Mouse (Mus musculus): Measurements from ENCODE around the gene Thsd4.

Thsd4 gene

DNA sequence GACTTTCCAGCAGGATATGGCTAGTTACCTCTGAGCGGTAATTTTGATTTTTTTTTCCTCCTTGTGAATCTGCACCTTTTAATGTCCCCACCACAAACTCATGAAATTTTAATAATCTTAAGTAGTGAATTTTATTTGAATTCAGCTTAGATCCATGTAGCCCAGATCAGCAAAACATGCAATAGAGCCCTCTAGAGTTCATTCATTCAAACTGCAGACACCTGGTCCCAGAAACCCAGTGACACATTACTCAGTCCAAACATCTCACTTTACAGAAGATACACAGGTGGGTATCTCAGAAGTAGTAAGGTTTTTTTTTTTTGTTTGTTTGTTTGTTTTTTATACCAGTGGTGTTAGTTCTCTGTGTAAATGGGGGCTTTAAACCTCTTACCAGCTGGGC is 368.9 kb downstream of the Thsd4 start:
- peak; percentile 9 for DNase-seq (ENCODE audit: low read depth, low spot score)

DNA sequence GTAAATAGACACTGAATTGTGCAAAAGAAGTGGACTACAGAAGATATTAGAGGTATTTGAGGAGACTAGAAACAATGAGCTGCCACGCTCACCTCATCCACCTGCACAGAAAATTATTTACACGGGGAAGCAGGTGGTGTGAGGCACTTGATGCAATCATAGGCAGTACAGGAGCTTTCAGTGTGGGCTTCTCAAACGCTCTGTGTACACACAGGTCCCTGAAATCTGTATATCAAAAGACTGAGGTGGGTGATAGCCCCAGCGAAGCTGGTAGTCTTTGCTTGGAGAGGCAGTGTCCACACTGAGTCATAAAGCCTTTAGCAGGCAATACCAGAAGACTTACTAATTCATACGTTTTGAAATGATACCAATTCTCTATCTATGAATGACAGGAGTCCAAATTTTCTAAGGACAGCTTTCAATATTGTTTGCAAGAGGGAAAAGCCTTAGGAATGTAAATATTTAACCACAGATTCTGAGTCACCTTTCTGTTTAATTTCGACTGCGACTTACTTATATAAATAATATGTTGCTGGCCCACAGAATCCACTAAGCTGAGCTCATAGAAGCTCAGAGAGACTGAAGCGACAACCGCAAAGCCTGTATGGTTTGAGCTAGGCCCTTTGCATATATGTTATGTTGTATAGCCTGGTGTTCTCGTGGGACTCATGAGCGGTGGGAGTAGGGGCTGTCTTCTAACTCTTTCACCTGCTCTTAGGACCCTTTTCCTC is 369.8 kb downstream of the Thsd4 start:
- DNase-seq (ENCODE audit: low read depth, low spot score), result no peak

DNA sequence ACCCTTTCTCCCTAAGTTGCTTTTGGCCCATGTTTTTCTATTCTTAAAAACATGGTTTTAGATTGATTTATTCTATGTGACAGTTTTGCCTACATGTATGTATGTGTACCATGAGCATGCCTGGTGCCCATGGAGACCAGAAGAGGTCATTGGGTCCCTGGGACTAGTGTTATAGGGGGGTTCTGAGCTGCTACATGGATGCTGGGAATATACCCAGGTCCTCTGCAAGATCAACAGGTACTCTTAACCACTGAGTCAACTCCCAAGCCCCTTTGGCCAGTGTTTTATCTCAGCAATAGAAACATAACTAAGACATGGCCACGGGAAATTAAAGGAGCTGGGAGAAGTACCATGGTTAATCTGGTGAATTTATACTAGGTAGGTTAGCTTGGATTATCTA is 371.3 kb downstream of the Thsd4 start:
- DNase-seq (ENCODE audit: low read depth, low spot score), result no peak

DNA sequence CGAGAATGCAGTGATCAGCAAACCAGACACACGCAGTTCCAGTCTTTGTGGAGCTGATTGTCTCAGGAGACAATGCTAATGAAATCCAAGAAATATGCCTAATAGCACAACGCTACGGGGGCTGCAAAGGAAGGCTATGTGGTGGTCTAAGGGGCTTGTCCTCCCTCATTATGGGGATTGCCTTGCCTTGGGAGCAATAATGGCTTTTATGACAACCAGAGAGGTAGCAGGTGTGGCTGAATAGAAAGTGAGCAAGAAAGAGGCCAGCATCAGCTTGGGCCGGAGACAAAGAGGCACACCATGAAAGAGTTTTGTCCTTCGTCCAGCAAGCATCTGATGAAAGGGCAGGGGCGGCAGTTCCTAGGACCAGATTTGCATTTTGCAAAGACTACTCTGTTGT is 372.9 kb downstream of the Thsd4 start:
- no peak for DNase-seq (ENCODE audit: low read depth, low spot score)

DNA sequence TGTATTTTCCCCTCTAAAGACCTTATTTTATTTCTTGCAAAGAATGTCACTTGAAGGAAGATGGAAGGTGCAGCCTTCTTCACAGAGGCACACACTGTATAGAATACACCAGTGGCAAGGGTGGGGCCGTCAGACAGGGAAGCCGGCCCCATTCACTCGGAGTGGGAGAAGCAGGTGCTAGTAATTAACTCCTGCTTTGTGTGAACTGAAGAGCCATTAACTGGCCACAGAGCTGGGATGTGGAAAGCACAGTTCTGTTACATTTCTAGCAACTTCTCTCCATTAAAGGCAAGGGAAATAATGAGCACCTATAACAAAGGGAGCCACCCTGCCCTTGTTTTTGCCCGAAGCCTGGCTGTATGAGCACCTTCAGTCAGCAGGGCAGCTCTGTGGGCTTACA is 374.4 kb downstream of the Thsd4 start:
- DNase-seq (ENCODE audit: low read depth, low spot score), result no peak

DNA sequence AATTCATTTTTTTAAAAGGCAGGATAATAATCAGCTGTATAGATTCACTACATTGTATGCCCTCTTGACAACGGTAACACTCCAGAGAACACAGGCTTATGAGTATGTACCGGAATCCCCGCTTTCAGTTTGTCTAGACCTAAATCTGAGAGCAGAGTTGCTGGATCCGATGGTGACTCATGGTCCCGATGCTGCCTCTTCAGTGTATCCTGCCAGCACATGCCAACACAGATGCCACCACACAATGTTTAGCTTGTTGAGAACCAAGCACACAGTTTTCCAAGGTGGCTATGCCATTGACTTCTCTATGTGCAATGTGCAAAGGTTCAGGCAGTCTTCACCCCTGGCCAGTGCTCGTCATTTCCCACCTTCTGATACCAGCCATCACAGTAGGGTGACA is 378.0 kb downstream of the Thsd4 start:
- no peak for DNase-seq (ENCODE audit: low read depth, low spot score)

DNA sequence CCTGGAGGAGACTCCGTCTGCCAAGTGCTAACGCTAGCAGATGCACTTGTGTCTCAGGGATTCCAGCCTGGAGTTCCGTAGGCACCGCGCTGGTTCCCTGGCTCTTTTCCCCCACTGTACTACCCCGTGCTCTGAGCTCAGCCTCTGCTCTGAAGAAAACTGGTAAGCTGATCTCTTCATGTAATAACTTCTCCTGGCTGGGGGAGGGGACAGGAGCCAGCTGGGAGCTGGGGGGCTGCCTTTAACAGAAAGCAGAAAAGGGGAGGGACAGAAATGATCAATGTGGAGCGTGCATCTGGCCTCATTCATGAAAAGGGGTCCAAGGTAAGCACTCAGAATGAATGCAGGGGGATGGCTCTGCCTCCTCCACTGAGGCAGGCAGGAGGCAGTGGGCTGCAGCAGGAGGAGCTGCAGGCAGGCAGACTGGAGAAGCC is 380.7 kb downstream of the Thsd4 start:
- no peak for DNase-seq (ENCODE audit: low read depth, low spot score)

DNA sequence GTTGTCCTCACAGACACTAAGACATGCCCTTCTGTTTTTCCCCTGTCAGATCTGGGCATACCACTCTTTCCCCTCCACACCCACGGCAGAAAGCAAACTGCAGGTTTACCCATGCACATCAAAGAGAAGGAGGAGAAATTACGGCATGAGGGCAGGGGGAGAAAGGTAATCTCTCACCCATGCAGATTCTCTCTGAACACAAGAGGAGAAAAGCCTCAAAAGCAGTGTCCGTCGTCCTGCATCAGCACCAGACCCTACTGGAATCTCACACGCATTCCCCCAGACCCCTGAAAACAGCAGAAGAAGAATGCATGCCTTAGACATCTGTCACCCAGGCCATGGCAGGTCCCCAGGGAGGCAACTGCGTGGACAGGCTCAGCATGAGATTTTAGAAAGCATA is 381.4 kb downstream of the Thsd4 start:
- DNase-seq (ENCODE audit: low read depth, low spot score), result no peak

DNA sequence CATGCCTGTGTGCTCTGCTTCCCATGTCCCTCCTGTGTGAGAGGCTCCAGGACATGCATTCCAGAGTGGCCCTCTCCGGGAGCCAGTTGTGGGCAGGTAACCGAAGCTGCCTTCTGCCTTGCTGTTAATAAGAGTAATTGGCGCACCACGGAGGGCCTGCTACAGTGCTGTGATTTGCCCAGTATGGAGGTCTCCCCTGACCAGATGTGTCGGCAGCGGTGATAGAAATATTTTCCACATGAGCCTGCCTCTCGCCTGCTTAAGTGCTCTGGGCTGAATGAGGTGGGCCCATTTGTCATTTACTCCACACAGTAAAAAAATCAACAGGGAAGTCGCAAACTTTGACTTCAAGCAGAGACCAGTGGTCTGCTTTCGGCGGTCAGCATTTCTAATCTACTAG is 382.4 kb downstream of the Thsd4 start:
- no peak for DNase-seq (ENCODE audit: low read depth, low spot score)

DNA sequence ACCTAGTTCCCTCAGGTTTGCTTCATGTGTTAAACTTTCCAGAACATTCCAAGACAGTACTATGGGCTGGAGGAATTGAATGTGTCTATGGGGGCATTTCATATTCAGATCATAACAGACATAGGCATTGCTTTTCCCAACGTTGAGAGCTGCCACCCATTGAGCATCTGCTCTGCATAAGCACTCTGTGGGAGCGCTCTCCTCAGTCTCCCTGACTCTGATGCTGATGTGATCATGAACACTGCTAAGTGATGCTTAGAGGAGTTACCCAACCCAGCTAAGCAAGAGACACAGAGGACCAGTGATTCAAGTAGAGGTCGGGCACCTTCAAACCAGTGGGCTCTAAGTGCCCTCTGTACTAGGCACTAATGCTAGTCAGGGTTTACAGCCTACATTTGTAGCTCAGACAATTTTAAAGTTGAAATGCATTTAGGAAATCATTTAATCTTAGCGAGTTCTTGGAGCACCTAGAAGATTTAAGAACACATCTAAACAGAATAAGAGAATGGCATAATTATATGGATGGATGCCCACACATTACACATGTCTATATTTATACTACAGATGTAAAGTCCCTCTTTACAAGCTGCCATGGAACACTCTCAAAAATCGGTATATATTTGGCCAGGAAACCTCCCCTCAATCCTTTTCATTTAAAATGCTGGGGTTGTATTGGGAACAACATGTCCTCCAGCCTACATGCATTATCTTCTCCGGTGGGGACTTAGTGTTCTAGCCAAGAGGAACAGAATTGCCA is 392.4 kb downstream of the Thsd4 start:
- DNase-seq (ENCODE audit: low read depth, low spot score), result no peak

DNA sequence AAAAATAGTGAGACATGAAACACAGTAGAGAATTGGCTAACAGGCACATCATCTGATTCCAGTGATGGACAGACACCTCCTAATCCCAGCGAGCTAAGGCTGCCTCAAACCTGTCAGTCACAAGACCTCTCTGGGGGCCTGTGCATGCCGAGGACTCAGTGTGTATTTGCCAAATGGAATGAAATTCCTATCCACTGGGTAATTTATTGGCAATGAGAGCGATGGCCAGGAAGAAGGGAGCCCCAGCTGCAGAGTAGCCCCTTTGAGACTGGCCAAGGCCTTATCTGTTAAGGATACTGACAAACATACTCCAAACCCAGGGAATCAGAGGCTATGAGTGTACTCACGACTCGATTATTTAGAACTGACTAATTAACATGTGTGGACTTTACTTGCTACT is 394.9 kb downstream of the Thsd4 start:
- DNase-seq (ENCODE audit: low read depth, low spot score), result no peak

DNA sequence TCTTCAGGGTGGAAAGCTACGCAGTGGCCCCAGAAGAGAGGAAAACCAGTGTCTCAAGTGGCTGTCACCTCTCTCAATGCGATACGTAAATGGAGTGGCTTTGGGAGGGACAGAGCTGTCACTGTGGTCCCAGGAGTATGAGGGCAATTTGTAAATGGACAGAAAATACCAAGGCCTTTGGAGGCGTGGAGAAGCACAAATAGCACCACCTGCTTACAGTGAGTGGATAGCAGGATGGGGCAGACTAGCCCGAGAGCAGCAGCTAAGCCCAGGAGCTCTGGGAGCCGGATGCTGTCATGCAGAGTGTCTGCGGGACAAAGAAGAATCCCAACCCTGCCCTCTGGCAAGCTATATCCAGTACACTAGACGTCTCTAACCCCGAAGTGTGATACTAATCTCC is 397.7 kb downstream of the Thsd4 start:
- DNase-seq (ENCODE audit: low read depth, low spot score), result no peak

DNA sequence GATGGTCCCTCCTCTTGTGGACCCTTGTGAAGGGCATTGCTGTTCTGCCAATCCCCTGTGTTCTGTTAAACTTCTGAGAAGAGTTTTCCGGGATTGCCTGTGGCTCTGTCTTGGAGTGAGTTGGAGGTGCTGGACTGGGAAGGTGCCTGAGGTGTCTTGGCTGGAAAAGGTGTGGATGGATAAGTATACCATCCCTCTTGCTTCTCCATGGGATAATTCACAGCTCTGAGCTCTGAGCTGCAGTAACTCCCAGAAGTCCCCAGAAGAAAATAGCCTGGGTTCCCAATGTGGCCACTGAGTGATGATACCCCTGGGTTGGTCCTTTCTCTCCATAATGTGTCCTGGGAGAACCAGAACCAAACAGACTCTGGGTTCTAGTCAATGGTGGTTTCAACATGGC is 398.8 kb downstream of the Thsd4 start:
- DNase-seq (ENCODE audit: low read depth, low spot score), result no peak

DNA sequence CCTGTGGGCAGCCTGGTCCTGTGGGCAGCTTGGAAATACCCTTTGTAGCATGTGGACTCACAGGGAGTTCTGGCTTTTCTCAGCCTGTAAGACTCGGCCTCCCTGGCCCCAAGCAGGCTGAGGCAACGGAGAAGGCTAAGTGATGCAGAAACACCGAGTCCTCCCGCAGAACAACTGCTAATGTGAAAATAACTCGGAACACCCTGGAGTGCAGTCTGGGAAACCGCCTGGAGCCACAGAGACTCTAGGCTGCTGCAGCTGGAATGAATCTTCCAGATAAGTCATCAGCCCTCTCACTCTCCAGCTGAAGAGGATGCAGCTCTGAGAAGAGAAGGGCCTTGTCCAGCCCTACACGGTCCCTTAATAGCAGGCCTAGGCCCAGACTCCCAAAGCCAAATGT is 402.0 kb downstream of the Thsd4 start:
- DNase-seq (ENCODE audit: low read depth, low spot score), result no peak

DNA sequence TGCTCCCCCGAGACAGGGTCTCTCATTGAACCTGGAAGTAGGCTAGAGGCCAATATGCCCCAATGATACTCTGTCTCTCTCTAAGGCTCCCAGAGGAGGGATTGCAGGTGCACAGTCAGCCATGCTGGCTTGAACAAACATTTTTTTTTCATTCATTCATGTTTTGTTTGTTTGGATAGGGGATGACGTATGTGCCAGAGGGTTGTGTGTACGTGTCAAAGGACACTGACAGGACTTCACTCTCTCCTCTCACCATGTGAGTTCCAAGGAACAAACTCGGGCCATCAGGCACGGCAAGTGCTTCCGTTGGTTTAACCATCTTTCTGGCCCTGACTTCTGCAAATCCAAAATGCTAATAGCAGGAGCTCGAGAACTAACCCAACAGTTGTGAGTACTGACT is 404.0 kb downstream of the Thsd4 start:
- no peak for DNase-seq (ENCODE audit: low read depth, low spot score)

DNA sequence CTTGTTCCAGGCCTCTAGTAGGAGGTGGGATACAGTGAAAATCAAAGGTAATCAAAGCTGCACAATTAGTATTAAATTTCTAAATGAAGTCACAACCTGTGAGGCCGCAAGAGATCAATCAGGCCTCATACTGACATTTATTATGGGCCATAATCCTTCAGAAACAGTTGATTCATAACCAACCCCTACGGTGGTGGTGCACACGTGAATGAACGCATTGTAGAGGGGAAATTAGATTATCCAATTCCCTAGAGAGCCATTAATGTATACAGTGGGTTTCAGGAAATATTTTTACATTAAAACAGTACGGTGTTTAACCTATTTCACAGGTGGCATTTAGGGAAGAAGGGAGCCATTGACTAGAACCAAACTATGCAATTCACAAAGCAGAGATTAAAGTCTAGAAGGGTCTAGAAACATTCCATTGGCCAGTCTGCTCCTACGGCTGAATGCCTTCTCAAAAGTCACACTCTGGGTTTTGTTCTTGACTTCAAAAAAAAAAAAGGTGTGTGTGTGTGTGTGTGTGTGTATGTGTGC is 406.1 kb downstream of the Thsd4 start:
- no peak for DNase-seq (ENCODE audit: low read depth, low spot score)

DNA sequence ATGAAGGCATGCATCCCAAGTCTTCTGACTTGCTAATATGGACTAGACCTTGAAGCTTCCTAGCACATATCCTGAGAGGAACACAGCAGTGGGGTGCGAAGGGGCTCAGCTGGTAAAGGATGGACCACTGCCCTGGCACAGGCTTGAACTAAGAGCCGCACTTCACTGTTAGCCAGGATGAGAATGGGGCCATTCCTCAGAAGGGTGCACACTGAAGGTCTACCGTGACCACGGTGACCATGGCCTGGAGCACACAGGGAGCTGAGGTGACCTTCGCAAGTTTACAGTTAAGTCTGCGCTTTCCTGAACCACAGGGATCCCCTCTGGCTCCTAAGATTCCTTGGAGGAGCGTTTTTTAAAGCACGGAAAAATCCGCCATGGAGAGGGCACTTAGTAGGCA is 406.5 kb downstream of the Thsd4 start:
- no peak for DNase-seq (ENCODE audit: low read depth, low spot score)

DNA sequence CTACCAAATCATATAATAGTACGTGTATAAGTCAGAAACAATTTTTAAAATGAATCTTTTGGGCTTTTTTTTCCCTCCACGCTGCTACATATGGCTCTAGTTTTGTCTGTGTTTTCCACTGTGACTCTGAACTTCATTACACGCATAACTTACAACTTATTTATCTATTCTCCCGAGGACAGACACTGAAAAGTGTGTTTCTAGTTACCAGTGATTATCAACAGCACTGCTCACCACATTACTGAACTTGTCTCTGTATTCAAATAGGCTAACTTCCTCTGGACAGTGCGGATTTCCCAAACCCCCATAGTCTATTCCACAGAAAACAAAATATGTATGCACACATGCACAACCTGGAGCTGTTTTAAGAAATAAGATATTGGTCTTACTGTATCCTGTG is 411.6 kb downstream of the Thsd4 start:
- no peak for DNase-seq (ENCODE audit: low read depth, low spot score)

DNA sequence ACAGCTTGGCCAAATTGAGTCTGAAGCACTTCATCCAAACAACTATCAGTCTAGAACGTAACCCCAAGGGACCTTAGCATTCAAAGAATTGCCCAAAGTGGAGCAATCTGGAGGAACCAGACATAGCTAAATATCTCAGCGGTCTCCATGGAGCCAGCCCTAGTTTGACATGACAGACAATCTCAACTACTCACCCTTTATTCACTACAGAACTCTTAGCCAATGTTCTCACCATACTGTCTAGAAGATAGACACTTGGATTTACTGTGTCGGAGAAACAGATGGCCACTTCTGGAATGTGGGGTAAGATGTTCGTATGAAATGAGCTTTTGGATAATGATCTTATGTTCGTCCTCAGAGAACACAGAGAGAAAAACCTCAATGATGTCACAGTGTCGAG is 415.2 kb downstream of the Thsd4 start:
- DNase-seq (ENCODE audit: low read depth, low spot score), result no peak

DNA sequence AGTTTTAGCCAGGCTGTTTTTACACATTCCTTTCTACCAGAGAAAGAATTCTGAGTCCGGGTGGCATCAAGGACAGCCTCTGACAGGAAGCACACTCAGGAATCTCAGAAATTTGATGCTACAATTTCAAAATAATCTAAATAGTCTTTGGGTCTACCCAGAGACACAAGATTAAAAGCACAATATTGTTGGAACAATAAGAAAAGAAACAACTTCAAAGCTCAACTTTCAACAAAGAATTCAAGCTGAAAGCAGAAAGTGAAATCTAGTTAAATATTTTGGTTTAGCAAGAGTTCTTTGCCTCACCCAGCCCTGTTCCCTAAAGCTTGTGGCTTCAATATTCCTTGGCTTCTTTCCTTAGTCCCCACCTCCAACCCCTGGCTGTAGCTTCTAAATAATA is 415.7 kb downstream of the Thsd4 start:
- DNase-seq (ENCODE audit: low read depth, low spot score), result no peak

DNA sequence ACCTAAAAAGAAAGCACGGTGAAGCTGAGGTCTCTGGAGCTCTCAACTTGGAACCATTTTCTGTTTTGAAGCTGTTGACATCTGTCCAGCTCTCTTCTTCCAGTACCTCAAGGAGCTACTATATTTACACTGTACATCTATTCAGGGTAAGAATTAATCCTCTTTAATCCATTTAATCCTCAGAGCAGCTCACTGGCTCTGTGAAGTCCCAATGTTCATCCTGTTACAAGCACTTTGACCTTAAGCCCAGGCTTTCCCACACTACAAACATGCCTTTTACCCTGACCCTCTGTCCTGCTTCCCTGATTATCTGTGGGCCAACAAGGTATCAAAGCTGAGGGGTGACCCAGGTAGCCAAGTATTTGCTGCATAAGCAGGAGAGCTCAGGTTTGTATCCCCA is 427.6 kb downstream of the Thsd4 start:
- peak; percentile 75 for DNase-seq (ENCODE audit: low read depth, low spot score)

DNA sequence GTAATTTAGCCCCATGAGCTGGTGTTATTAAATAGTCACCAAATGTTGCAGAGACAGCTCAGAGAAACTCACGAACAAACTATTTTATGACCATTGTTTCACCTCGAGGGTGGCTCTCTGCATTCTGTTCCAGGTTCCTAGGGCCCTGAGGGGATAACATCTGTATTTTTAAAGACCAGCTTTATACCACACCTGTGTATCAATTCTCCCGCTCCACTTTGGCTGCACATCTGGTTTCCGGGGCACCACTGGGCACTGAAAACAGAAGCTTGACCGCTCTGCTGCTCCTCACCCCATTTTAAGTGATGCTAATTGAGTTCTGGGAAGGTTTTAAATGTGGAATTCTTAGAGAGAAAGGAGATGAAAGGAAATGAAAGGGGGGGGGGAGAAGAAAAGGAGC is 429.4 kb downstream of the Thsd4 start:
- DNase-seq (ENCODE audit: low read depth, low spot score), result no peak

DNA sequence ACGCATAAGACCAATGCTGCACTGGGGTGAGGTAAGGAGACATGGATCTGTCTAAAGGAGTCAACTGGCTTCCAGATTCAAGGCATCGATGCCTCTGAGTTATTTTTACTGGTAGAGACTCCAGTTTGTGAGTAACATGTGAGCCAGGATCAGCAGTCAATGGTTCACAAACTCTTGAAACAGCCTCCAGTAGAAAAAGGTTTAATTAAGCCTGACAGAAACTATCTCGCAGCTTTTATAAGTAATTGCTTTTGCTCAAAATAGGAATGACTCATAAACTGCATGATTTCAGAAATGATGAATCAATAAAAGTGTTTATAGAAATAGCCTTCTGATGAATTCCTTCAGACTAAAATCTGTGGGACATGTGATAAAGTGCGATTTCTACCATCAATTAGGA is 432.4 kb downstream of the Thsd4 start:
- no peak for DNase-seq (ENCODE audit: low read depth, low spot score)

Data from retina, adult 2 months (tissue).